Mouse (Mus musculus): Measurements from ENCODE around the gene Cd79a. TPM values are rescaled to one million over a fixed set of nuclear protein-coding genes. Genes with fewer than 3 reads are reported as not detected.

The Cd79a gene
- polyA plus RNA-seq, 1 experiment from 2014 or later = 2.3 TPM

DNA sequence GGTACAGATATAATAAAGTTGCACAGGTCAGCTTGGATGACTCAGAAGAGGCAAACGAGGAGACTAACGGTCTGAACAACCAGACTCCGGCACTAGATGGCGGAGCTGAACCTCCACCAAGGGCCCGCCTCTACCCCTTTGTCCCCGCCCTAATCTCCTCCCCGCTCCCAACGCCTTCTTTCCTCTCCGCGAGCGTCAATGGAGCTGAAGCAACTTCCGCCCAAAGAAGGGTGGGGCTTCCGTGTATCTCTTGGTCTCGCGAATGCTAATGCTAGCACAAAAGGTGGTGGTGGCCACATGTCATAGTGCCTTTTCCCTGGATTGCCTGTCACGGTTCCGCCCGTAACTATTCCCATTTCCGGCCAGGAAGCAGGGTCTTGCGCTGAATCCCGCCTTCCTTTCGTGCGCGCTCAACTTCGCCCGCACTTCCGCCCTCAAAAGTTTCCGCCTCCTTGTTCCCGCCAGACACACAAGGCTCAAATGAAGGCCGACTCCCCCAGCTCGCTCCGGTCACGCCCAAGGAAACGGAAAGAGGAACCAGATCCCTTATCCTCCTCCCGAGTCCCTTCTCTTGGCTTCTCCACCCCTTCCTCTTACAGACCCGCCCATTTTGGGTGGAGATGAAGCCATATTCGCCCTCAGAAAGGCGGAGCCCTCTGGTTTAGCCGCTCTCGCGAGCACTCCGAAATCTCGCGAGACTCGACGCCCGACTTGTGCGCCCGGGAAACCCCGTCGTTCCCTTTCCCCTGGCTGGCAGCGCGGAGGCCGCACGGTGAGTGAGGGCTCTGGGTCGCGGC lies 13.1 kb upstream of the Cd79a start, which contains the start of gene Rps19:
Rps19 (plus strand) TSS at position 476 of the 797 bp plus-strand sequence.
- Histone ChIP-seq H3K36me3 (ENCODE audit: control insufficient read depth, insufficient read depth, low read length) (peaks cover 15% of the 10 kb centered on the region), H3K9ac (ENCODE audit: low read length) (peak within 1 kb of the TSS; percentile 100), H3K27me3 (ENCODE audit: control insufficient read depth, insufficient read depth, low read length) (no peaks in the 10 kb centered on the region), H3K4me2 (ENCODE audit: low read depth, low read length) (peak within 1 kb of the TSS; percentile 80), H3K4me3 (replicated peaks; ENCODE audit: low read length) (peak within 1 kb of the TSS; percentile 98), H3K27ac (ENCODE audit: low read length) (peak within 1 kb of the TSS; percentile 90), H3K9me3 (replicated peaks; ENCODE audit: control insufficient read depth, low read length) (no peaks in the 10 kb centered on the region), H3K4me1 (ENCODE audit: control insufficient read depth, insufficient read depth, low read length) (peaks cover 22% of the 10 kb centered on the region)
- under 1% methylated on average over 57 of the region's 57 CpGs for WGBS
- ATAC-seq (ENCODE audit: insufficient read depth, low FRiP score) = peak; percentile 96

DNA sequence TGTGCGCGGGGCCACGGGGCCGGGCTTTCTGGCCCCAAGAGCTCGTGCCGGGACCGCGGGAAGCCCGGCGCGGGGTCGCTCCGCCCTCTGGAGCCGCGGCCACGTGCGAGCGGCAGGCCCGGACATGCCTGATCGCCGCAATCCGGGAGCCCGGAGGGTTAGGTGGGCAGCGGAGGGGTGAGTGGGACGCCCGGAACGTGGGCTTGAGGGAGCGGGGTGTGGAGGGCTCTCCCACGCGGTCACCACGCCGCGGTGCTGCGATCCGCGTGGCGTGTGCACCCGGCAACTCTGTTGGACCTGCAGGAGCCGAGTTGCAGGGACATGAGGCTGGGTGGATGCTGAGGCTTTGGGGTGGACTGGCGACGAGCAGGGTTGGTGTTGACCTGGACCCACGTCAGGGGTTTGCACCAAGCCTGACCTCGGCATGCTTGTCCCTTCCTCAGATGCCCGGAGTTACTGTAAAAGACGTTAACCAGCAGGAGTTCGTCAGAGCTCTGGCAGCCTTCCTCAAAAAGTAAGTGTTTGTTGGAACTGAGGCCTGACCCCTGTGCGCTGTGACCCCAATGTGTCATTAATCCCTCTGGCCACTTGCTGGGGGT lies 12.4 kb upstream of the Cd79a start:
- H3K4me3 ChIP-seq (replicated peaks; ENCODE audit: low read length) = peak overlapping the region; percentile 98
- under 1% methylated on average over 47 of the region's 47 CpGs for WGBS

DNA sequence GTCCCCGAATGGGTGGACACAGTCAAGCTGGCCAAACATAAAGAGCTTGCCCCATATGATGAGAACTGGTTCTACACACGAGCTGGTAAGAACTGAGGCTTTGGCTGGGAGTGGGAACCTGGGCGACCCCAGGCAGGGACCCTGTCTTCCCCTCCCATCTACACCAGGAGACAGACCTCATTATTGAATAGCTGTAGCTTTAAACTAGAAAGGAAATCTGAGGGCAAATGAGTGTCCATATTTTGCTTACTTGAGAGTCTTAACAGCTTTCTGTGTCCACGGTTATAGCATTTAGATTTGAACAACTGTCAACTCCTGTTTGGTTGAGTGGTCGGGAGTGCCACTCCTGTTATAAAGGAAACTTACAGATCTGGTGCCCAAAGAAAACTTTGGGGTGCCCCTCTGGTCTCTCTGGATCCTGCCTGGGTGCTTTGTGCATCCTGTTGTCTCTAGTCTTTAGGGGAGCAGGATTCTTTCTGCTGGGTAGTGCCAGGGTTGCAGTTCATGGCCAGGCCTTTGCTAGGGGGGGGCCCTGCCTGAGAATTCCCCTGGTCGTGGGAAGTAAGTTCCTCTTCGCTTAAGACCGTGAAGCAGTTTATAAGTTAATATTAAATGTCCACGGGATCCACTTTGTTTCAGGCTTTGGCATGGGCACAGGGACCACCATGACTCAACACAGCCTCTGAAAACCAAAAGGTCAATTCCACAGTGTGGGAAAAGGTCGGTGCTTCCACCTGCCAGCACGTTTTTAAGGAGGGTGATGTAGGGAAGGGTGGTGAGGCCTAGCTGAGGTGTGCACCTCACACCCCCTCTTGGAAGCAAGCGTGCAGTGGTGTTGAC lies 11.5 kb upstream of the Cd79a start:
- H3K4me2 ChIP-seq (ENCODE audit: low read depth, low read length) = peak overlapping the region; percentile 80
- H3K27me3 ChIP-seq (ENCODE audit: control insufficient read depth, insufficient read depth, low read length) = no peaks in the 10 kb centered on the region
- 24% methylated on average over 12 of the region's 12 CpGs for WGBS
- H3K4me3 ChIP-seq (replicated peaks; ENCODE audit: low read length) = peak overlapping the region; percentile 98
- no peak for ATAC-seq (ENCODE audit: insufficient read depth, low FRiP score)
- peaks cover 21% of the 10 kb centered on the region for H3K36me3 ChIP-seq (ENCODE audit: control insufficient read depth, insufficient read depth, low read length)
- peak overlapping the region; percentile 89 for H3K27ac ChIP-seq (ENCODE audit: low read length)
- no peaks in the 10 kb centered on the region for H3K9me3 ChIP-seq (replicated peaks; ENCODE audit: control insufficient read depth, low read length)
- H3K9ac ChIP-seq (ENCODE audit: low read length) = peak overlapping the region; percentile 100
- peaks cover 22% of the 10 kb centered on the region for H3K4me1 ChIP-seq (ENCODE audit: control insufficient read depth, insufficient read depth, low read length)

More for the DNA sequence above, 12.4 kb upstream of the Cd79a start:
- peak overlapping the region; percentile 89 for H3K27ac ChIP-seq (ENCODE audit: low read length)
- no peak for ATAC-seq (ENCODE audit: insufficient read depth, low FRiP score)
- H3K9ac ChIP-seq (ENCODE audit: low read length) = peak overlapping the region; percentile 100
- peaks cover 22% of the 10 kb centered on the region for H3K4me1 ChIP-seq (ENCODE audit: control insufficient read depth, insufficient read depth, low read length)
- no peaks in the 10 kb centered on the region for H3K9me3 ChIP-seq (replicated peaks; ENCODE audit: control insufficient read depth, low read length)
- peak overlapping the region; percentile 80 for H3K4me2 ChIP-seq (ENCODE audit: low read depth, low read length)
- H3K27me3 ChIP-seq (ENCODE audit: control insufficient read depth, insufficient read depth, low read length) = no peaks in the 10 kb centered on the region
- H3K36me3 ChIP-seq (ENCODE audit: control insufficient read depth, insufficient read depth, low read length) = peaks cover 17% of the 10 kb centered on the region

DNA sequence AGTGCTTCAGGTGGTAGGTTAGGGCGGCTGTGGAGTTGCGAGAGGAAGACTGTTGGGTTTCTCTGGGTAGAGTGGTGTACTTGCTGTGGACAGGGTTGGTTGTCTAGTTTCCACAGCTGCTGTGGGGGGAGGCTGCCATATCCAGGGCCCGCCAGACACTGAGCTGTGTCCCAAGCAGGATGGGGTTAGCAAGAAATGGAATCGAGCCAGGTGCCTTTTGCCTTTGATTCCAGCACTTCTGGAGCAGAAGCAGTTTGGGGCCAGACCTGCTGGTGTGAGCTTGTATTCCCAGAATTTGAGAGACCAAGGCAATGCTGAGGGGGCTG lies 10.9 kb upstream of the Cd79a start:
- Histone ChIP-seq H3K27ac (ENCODE audit: low read length) (no peak overlapping the region), H3K36me3 (ENCODE audit: control insufficient read depth, insufficient read depth, low read length) (peaks cover 21% of the 10 kb centered on the region)
- 51% methylated on average over 4 of the region's 4 CpGs for WGBS

DNA sequence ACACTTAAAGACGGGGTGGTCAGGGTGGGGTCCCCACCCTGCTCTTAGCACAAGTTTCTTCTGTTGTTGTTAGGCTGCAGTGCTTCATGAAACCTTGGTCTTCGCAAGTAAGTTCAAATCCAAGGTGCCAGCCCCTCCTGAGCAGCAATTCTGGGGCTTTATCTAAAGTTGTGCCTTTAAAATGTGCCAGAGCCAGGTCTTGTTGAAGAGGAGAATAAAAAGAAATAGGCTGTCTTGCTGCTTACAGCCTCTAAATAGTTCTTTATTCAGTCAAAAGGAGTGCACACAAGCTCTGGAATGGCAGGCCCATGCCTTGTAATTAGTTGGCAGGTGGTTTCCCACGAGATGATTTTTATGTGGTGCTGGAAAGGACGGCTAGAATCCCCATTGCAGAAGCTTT lies 10.1 kb upstream of the Cd79a start:
- Histone ChIP-seq H3K4me2 (ENCODE audit: low read depth, low read length) (peak overlapping the region; percentile 80; the same call in 1 of the 2 replicates), H3K4me3 (replicated peaks; ENCODE audit: low read length) (peak overlapping the region; percentile 98; the same call in 1 of the 2 replicates), H3K9ac (ENCODE audit: low read length) (peak overlapping the region; percentile 100), H3K36me3 (ENCODE audit: control insufficient read depth, insufficient read depth, low read length) (peaks cover 21% of the 10 kb centered on the region), H3K27me3 (ENCODE audit: control insufficient read depth, insufficient read depth, low read length) (no peaks in the 10 kb centered on the region), H3K9me3 (replicated peaks; ENCODE audit: control insufficient read depth, low read length) (no peaks in the 10 kb centered on the region), H3K4me1 (ENCODE audit: control insufficient read depth, insufficient read depth, low read length) (peaks cover 22% of the 10 kb centered on the region), H3K27ac (ENCODE audit: low read length) (no peak overlapping the region)
- ATAC-seq (ENCODE audit: insufficient read depth, low FRiP score) = no peak
- 61% methylated on average over 4 of the region's 4 CpGs for WGBS

More for the DNA sequence above, 10.9 kb upstream of the Cd79a start:
- ATAC-seq (ENCODE audit: insufficient read depth, low FRiP score) = no peak
- peak overlapping the region; percentile 80 for H3K4me2 ChIP-seq (ENCODE audit: low read depth, low read length)
- H3K27me3 ChIP-seq (ENCODE audit: control insufficient read depth, insufficient read depth, low read length) = no peaks in the 10 kb centered on the region
- peaks cover 22% of the 10 kb centered on the region for H3K4me1 ChIP-seq (ENCODE audit: control insufficient read depth, insufficient read depth, low read length)
- H3K4me3 ChIP-seq (replicated peaks; ENCODE audit: low read length) = peak overlapping the region; percentile 98
- H3K9me3 ChIP-seq (replicated peaks; ENCODE audit: control insufficient read depth, low read length) = no peaks in the 10 kb centered on the region
- peak overlapping the region; percentile 100 for H3K9ac ChIP-seq (ENCODE audit: low read length)

DNA sequence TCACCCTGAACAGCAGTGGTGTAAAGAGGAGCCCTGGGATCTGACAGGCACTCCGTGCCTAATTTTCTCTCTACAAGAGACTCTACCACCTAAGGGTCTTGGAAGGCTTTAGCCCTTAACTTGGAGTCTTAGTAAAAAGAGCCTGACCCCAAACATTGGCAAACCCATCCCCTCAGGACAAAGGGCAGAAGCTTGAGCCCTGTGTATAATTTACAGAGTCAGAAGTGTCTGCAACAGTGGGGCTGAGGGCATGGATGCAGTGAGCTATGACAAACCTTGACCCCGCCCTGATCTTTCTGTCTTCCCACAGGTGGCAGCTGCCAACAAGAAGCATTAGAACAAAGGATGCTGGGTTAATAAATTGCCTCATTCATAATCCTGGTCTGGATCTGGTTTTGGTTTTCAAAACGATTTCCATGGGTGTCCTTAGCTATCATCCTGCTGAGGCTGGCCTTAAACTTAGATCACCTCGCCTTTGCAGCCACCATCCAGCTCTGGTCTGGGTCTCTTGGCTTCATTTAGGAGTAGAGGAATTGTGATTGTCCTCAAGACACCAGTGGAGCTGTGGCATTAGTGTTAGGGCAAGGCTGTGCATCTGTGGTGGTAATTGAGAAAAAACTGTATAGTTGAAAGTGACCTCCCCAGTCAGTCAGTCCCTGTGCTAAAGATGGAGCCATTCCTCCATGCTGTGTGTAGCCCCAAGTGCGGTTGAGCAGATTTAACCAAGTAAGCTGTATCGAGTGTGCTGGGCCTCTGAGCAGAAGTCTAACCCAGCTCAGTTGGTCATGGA lies 7.6 kb upstream of the Cd79a start:
- Histone ChIP-seq H3K36me3 (ENCODE audit: control insufficient read depth, insufficient read depth, low read length) (peaks cover 21% of the 10 kb centered on the region), H3K4me3 (replicated peaks; ENCODE audit: low read length) (no peak overlapping the region), H3K9ac (ENCODE audit: low read length) (peak overlapping the region; percentile 10; the same call in 1 of the 2 replicates), H3K4me2 (ENCODE audit: low read depth, low read length) (no peak overlapping the region), H3K4me1 (ENCODE audit: control insufficient read depth, insufficient read depth, low read length) (peaks cover 22% of the 10 kb centered on the region), H3K27ac (ENCODE audit: low read length) (0 out of 2 replicates have a peak overlapping the region, but pooled peaks have one; percentile 34), H3K9me3 (replicated peaks; ENCODE audit: control insufficient read depth, low read length) (no peaks in the 10 kb centered on the region), H3K27me3 (ENCODE audit: control insufficient read depth, insufficient read depth, low read length) (no peaks in the 10 kb centered on the region)
- ATAC-seq (ENCODE audit: insufficient read depth, low FRiP score) = no peak
- WGBS = 76% methylated on average over 6 of the region's 6 CpGs

DNA sequence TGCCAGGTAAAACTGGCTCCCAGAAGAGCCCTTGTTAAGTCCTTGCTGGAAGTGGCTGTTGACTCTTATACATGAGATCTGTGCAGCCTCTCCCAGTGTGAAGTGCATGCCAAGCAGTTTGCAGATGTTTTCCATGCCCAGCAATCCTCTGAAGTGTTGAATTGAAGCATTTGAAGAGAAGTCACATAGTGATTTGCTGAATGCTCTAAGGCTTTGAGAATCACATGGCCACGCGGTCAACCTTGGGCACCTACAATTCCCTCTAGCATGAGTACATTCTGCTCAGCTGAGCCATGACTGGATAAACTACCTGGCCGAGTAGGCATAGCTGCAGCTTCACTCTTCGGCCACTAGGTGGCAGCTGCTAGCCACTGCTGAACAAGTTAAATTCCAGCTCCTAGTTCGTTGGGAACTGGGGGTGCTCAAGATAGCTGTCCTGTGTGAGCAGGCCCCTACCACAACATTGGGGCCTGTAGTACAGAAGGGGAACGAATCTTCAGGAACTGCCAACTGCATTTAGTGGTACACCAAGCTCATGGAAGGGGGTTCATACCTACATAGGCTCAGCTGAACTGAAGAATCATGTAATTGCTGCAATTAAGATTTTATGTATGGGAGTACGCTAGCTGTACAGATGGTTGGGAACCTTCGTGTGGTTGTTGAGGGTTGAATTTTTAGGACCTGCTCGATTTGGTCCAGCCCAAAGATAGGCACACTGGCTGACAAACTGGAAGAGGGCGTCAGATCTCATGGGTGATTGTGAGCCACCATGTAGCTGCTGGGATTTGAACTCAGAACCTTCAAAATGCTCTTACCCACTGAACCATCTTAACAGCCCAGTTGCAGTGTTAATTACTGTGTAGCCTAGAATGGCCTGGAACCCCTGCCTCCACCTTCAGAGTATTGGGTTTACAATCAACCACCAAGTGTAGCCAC lies 6.6 kb upstream of the Cd79a start:
- 30% methylated on average over 10 of the region's 10 CpGs for WGBS
- H3K27ac ChIP-seq (ENCODE audit: low read length) = 0 out of 2 replicates have a peak overlapping the region, but pooled peaks have one; percentile 34
- H3K36me3 ChIP-seq (ENCODE audit: control insufficient read depth, insufficient read depth, low read length) = peaks cover 21% of the 10 kb centered on the region

More for the DNA sequence above, 6.6 kb upstream of the Cd79a start:
- H3K9ac ChIP-seq (ENCODE audit: low read length) = peak overlapping the region; percentile 10; the same call in 1 of the 2 replicates
- peak; percentile 67 for ATAC-seq (ENCODE audit: insufficient read depth, low FRiP score)
- H3K9me3 ChIP-seq (replicated peaks; ENCODE audit: control insufficient read depth, low read length) = no peaks in the 10 kb centered on the region
- peaks cover 22% of the 10 kb centered on the region for H3K4me1 ChIP-seq (ENCODE audit: control insufficient read depth, insufficient read depth, low read length)
- no peak overlapping the region for H3K4me3 ChIP-seq (replicated peaks; ENCODE audit: low read length)
- no peak overlapping the region for H3K4me2 ChIP-seq (ENCODE audit: low read depth, low read length)
- H3K27me3 ChIP-seq (ENCODE audit: control insufficient read depth, insufficient read depth, low read length) = no peaks in the 10 kb centered on the region

Data from stomach, embryonic 16.5 days (tissue).